Mouse (Mus musculus) liver, embryonic 14.5 days (tissue): ENCODE results near the gene Ccdc126. TPM values are rescaled to one million over a fixed set of nuclear protein-coding genes. Genes with fewer than 3 reads are reported as not detected.

Experiments used
- ATAC-seq: fragments of 200-750 bp; cut with Nextera tagmentation; 2 replicates; pipeline ENCODE4 v1.8.0; 2017; ENCODE audit warnings: moderate number of reproducible peaks, mild to moderate bottlenecking, moderate library complexity; ENCODE audit not compliant: insufficient read depth
- DNase-seq, 3 experiments: peaks; one replicate each; pipeline ENCODE4 v3.0.0-alpha.2; 2012 to 2013; ENCODE audit warnings: low read depth in 3 of 3, low spot score in 3 of 3
- H3K27ac ChIP-seq: fragments of 300-500 bp; sonication (generic); 2 replicates; pipeline ENCODE4 v1.5.1; 2014; ENCODE audit warnings: moderate library complexity, mild to moderate bottlenecking, control low read depth, inconsistent platforms
- H3K27me3 ChIP-seq: fragments of 300-500 bp; sonication (generic); 2 replicates; pipeline ENCODE4 v1.6.1; 2014; ENCODE audit warnings: mild to moderate bottlenecking, low read length, moderate library complexity; ENCODE audit not compliant: control insufficient read depth, insufficient read depth
- H3K36me3 ChIP-seq: fragments of 300-500 bp; sonication (generic); replicated peaks from 2 replicates; pipeline ENCODE4 v1.6.1; 2014; ENCODE audit warnings: low read depth; ENCODE audit not compliant: control insufficient read depth, insufficient read depth
- H3K4me1 ChIP-seq, 2 experiments: fragments of 200-500 bp in 1 of 2; fragments of 300-500 bp in 1 of 2; sonication (generic) in 1 of 2; replicated peaks; 2 replicates each; pipeline ENCODE4 v1.6.1; 2012 to 2014; ENCODE audit warnings: antibody characterized with exemption in 1 of 2, inconsistent platforms in 1 of 2, low read length in 1 of 2; ENCODE audit not compliant: control insufficient read depth in 2 of 2, insufficient read depth in 2 of 2
- H3K4me2 ChIP-seq: fragments of 300-500 bp; sonication (generic); 2 replicates; pipeline ENCODE4 v1.6.1; 2014; ENCODE audit warnings: low read depth, mild to moderate bottlenecking, control low read depth, moderate library complexity
- H3K4me3 ChIP-seq, 2 experiments: fragments of 200-500 bp in 1 of 2; fragments of 300-500 bp in 1 of 2; sonication (generic) in 1 of 2; 2 replicates each; pipeline ENCODE4 v1.5.1; 2012 to 2014; ENCODE audit warnings: low read depth in 2 of 2, low read length in 2 of 2, mild to moderate bottlenecking in 2 of 2, control low read depth in 1 of 2, inconsistent platforms in 1 of 2, moderate library complexity in 1 of 2; ENCODE audit not compliant: insufficient read depth in 1 of 2
- H3K9ac ChIP-seq: fragments of 300-500 bp; sonication (generic); replicated peaks from 2 replicates; pipeline ENCODE4 v1.6.1; 2014; ENCODE audit warnings: mild to moderate bottlenecking, control low read depth, moderate library complexity
- H3K9me3 ChIP-seq: fragments of 300-500 bp; sonication (generic); 2 replicates; pipeline ENCODE4 v1.6.1; 2016; ENCODE audit warnings: low read length, mixed read lengths; ENCODE audit not compliant: control insufficient read depth
- CTCF ChIP-seq: IDR thresholded peaks from 2 replicates; pipeline ENCODE4 v1.5.1; 2016; ENCODE audit warnings: antibody characterized with exemption, low read depth, control low read depth
- EP300 ChIP-seq: IDR thresholded peaks from 2 replicates; pipeline ENCODE4 v1.6.1; 2016; ENCODE audit warnings: antibody characterized with exemption, low read depth
- WGBS: fragments of 180-500 bp; shearing (Covaris S2); extraction: QIAGEN DNeasy Blood & Tissue Kit; methylation state at CpG from one replicate; pipeline ENCODE4 v1.1.7; 2014; ENCODE audit not compliant: insufficient replicate concordance; 5-methylcytosine and 5-hydroxymethylcytosine counted together
- polyA plus RNA-seq, 2 experiments: library from polyadenylated mRNA; depleted of rRNA in 1 of 2; stranded (reverse) in 1 of 2; unstranded in 1 of 2; fragments of >200 nt; fragmentation: Nextera tagmentation in 1 of 2; extraction: Ambion mirVana in 1 of 2; gene quantifications; 2 replicates each; pipeline versions ENCODE4 v1.2.1 to v1.2.3; 2012 to 2014

Gene Ccdc126
- polyA plus RNA-seq, 2 experiments: 1.4 to 3.0 TPM

DNA sequence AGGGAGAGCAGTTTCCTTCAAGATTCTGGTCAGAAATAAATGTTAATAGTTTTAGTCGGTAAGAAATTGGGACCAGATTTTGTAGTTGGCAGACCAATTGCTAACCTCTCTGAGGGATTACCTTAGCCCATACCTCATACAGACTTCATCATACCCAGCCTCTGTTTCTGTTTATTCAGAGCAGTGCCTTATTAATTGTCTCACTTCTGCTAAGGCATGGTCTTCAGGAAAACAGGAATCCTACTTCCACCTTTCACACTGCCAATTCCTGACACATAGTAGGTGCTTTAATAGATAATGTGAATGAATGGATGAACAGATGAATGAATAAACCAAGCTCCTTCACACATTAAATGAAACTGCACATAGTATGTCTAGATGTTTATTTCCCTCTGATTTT, 6.2 kb downstream of the Ccdc126 start:
- DNase-seq: no peak
- no peaks in the 10 kb centered on the region for H3K27me3 ChIP-seq
- H3K9me3 ChIP-seq: no peaks in the 10 kb centered on the region
- no peaks in the 10 kb centered on the region for H3K36me3 ChIP-seq
- no peak overlapping the region for H3K4me2 ChIP-seq
- H3K27ac ChIP-seq: no peak overlapping the region
- ATAC-seq: no peak
- H3K4me1 ChIP-seq: peaks cover 0 to 4% of the 10 kb centered on the region in 2 experiments; a peak in 1 of 4 replicates
- no peak overlapping the region for H3K4me3 ChIP-seq
- WGBS: 81% methylated on average over 1 of the region's 1 CpGs
- no peak for TF ChIP-seq EP300
- TF ChIP-seq CTCF: no peak
- H3K9ac ChIP-seq: no peak overlapping the region

DNA sequence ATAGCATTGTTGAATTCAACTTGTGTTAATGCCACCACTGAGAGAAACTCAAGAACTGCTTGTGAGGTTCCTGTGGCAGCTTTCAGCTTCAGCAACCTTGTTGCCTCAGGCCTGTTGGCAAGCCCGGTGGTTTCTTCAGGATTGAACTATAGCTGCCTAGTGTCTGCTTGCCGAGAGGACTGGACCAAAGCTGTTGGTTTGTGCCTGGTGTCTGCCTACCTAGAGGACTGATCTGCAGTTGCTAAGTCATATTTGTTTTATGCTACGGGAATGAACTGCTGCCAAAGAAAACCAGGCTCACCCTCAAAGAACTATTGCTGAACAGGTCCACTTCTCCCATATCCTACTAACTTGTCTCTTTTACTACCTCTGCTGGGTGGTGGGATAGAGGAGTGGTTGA, 7.8 kb downstream of the Ccdc126 start:
- Histone ChIP-seq H3K9ac (no peak overlapping the region), H3K4me2 (no peak overlapping the region), H3K36me3 (no peaks in the 10 kb centered on the region), H3K4me1 (no peaks in the 10 kb centered on the region), H3K4me3 (no peak overlapping the region), H3K9me3 (no peaks in the 10 kb centered on the region), H3K27me3 (no peaks in the 10 kb centered on the region), H3K27ac (no peak overlapping the region)
- DNase-seq (no peak), ATAC-seq (no peak)
- no peak for TF ChIP-seq CTCF
- TF ChIP-seq EP300: no peak
- WGBS: 70% methylated on average over 3 of the region's 3 CpGs

DNA sequence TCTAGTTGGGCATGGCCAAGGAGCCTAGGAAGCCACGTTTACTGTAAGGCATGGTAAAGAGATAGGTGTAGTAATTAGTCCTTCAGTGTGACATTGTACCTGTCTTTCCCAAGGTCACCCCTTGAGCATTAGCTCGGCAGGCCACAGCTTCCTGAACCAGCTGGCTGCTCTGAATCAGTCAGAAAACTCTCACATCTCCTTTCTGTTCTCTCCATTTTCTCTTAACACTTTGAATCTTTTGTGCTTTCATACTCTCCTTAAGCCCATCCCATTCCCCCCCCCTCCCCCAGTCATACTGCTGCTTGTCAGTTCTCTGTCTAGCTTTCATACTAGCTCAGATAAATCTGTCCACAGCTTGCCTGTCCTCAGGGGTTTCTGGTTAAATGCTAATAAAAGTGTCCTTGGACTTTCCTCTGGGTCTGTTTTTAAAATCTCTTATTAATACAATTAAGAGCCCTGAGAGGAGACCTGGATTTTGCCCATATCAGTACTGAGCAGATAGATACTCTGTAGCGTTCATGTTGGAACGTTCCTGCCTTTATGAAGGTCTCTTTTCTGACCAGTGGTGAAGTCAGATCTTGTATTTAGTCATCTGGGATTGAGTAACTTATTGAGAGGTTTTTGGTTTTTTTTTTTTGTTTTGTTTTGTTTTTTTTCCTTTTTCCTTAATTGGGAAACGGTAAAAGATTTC, 12.4 kb downstream of the Ccdc126 start:
- no peak overlapping the region for H3K27ac ChIP-seq
- DNase-seq (no peak), ATAC-seq (no peak)
- TF ChIP-seq CTCF (no peak), EP300 (no peak)
- no peaks in the 10 kb centered on the region for H3K36me3 ChIP-seq
- no peak overlapping the region for H3K4me3 ChIP-seq
- no peak overlapping the region for H3K4me2 ChIP-seq
- no peaks in the 10 kb centered on the region for H3K4me1 ChIP-seq
- 57% methylated on average over 5 of the region's 5 CpGs for WGBS
- H3K9me3 ChIP-seq: no peaks in the 10 kb centered on the region
- H3K9ac ChIP-seq: no peak overlapping the region
- no peaks in the 10 kb centered on the region for H3K27me3 ChIP-seq

DNA sequence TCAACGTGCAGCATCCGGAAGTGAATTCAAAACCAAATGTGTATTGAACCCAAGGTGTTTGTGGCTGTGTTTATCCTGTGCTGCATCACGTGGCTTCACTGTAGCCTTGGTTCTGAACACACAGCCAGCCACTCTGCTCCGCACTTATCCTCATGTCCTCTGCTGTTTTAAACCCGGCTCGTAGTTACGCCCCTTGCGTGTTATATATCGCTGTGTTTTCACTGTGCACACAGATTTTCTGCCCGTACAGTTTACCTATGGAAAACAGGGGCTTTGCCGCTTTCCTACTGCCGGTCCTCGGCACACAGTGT, 12.9 kb downstream of the Ccdc126 start:
- no peak for TF ChIP-seq CTCF
- no peak for TF ChIP-seq EP300
- no peak for DNase-seq
- H3K27me3 ChIP-seq: no peaks in the 10 kb centered on the region
- no peak overlapping the region for H3K4me2 ChIP-seq
- no peaks in the 10 kb centered on the region for H3K9me3 ChIP-seq
- H3K9ac ChIP-seq: no peak overlapping the region
- no peaks in the 10 kb centered on the region for H3K4me1 ChIP-seq
- no peak overlapping the region for H3K4me3 ChIP-seq
- H3K27ac ChIP-seq: no peak overlapping the region
- 63% methylated on average over 13 of the region's 13 CpGs for WGBS
- H3K36me3 ChIP-seq: no peaks in the 10 kb centered on the region
- no peak for ATAC-seq

DNA sequence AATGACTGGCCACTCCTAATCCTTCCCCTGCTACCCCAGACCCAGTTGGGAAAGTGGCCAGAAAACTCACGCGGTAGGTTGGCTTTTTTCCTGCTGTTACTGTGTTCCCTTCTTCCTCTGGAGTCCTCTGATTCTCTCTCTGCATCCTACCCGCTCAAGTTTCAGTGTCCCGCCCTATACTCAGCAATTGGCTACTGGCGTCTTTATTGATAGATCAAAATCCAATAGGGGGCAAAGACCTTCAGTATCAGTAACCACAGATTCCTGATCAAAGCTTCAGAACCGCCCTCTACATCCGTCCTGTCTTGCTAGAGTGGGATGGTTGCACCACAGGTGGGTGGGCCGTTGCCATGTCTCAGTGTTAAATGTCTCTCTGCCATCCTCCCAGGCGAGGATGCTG, 19.5 kb downstream of the Ccdc126 start:
- ATAC-seq (no peak), DNase-seq (no peak)
- no peak overlapping the region for H3K4me2 ChIP-seq
- H3K9ac ChIP-seq: no peak overlapping the region
- H3K36me3 ChIP-seq: no peaks in the 10 kb centered on the region
- H3K4me3 ChIP-seq: no peak overlapping the region
- no peak overlapping the region for H3K27ac ChIP-seq
- H3K27me3 ChIP-seq: no peaks in the 10 kb centered on the region
- H3K9me3 ChIP-seq: no peaks in the 10 kb centered on the region
- TF ChIP-seq CTCF (no peak), EP300 (no peak)
- no peaks in the 10 kb centered on the region for H3K4me1 ChIP-seq
- WGBS: 48% methylated on average over 9 of the region's 9 CpGs
